Comparison of ENCODE assay signal across 8 mouse cellular contexts in genomic region chr1:184035346-184035903, GRCm38 (mm10). TPM values are rescaled to one million over a fixed set of nuclear protein-coding genes. Genes with fewer than 3 reads are reported as not detected.
DNase-seq lines count a peak whose midpoint lies in the region; ATAC-seq lines count a peak whose summit lies in the region.

No protein-coding gene starts in this region.

- H3K36me3 ChIP-seq in heart, embryonic 15.5 days = 0 out of 2 replicates have a peak, but pooled peaks cover 4% of the 10 kb centered on the region
- 0 out of 2 replicates have a peak, but pooled peaks cover 7% of the 10 kb centered on the region for H3K36me3 ChIP-seq in forebrain, embryonic 14.5 days (ENCODE audit: control insufficient read depth, insufficient read depth, low read length)
- H3K36me3 ChIP-seq in liver, embryonic 16.5 days (ENCODE audit: control insufficient read depth, insufficient read depth) = no peaks in the 10 kb centered on the region

- no peaks in the 10 kb centered on the region for H3K27me3 ChIP-seq in heart, embryonic 15.5 days
- no peaks in the 10 kb centered on the region for H3K27me3 ChIP-seq in forebrain, embryonic 14.5 days (replicated peaks; ENCODE audit: control insufficient read depth, insufficient read depth, low read length)
- H3K27me3 ChIP-seq in liver, embryonic 16.5 days (ENCODE audit: control insufficient read depth, insufficient read depth, low read depth, low read length) = no peaks in the 10 kb centered on the region

- 9% methylated on average over 12 of the region's 12 CpGs for WGBS in heart, embryonic 15.5 days
- 2% methylated on average over 12 of the region's 12 CpGs for WGBS in forebrain, embryonic 14.5 days
- 18% methylated on average over 12 of the region's 12 CpGs for WGBS in liver, embryonic 16.5 days (ENCODE audit: insufficient replicate concordance)

- peak overlapping the region; percentile 85 for H3K27ac ChIP-seq in heart, embryonic 15.5 days
- no peak overlapping the region for H3K27ac ChIP-seq in forebrain, embryonic 14.5 days (ENCODE audit: low read depth, low read length)
- H3K27ac ChIP-seq in liver, embryonic 16.5 days (ENCODE audit: low read length) = no peak overlapping the region

- no peak for DNase-seq in heart, adult 11 months
- peak; percentile 36 for DNase-seq in Muller cell, postnatal 12 days (ENCODE audit: inconsistent ontology term)
- no peak for DNase-seq in forebrain, embryonic 14.5 days (ENCODE audit: low spot score)
- DNase-seq in right cerebral cortex, postnatal 10 days (ENCODE audit: low spot score in 2 of 2) = no peak

- H3K4me3 ChIP-seq in heart, embryonic 15.5 days = peak overlapping the region; percentile 80
- H3K4me3 ChIP-seq in forebrain, embryonic 14.5 days (ENCODE audit: low read depth, low read length) = peak overlapping the region; percentile 67
- peak overlapping the region; percentile 80 for H3K4me3 ChIP-seq in liver, embryonic 16.5 days (ENCODE audit: low read depth, low read length)

- ATAC-seq in heart, embryonic 15.5 days (replicated peaks; ENCODE audit: insufficient number of reproducible peaks, insufficient read depth, low FRiP score, low read depth) = no peak
- ATAC-seq in forebrain, embryonic 14.5 days = no peak
- ATAC-seq in liver, embryonic 16.5 days (ENCODE audit: low read depth) = no peak
- no peak for ATAC-seq in inflammation-experienced regulatory T-cells, adult 6 months
- ATAC-seq in frontal cortex, adult (ENCODE audit: low TSS enrichment) = no peak

- peak overlapping the region; percentile 70 for H3K9ac ChIP-seq in heart, embryonic 15.5 days
- H3K9ac ChIP-seq in forebrain, embryonic 14.5 days (ENCODE audit: low read length) = peak overlapping the region; percentile 66
- no peak overlapping the region; the same call in none of the 2 replicates for H3K9ac ChIP-seq in liver, embryonic 16.5 days (ENCODE audit: low read depth, low read length)

- H3K9me3 ChIP-seq in heart, embryonic 15.5 days (replicated peaks) = no peaks in the 10 kb centered on the region
- H3K9me3 ChIP-seq in forebrain, embryonic 14.5 days (replicated peaks; ENCODE audit: control insufficient read depth, low read length) = no peaks in the 10 kb centered on the region
- H3K9me3 ChIP-seq in liver, embryonic 16.5 days (replicated peaks; ENCODE audit: control insufficient read depth, low read length) = no peaks in the 10 kb centered on the region

- peaks cover 35% of the 10 kb centered on the region for H3K4me1 ChIP-seq in heart, embryonic 15.5 days (replicated peaks)
- H3K4me1 ChIP-seq in forebrain, embryonic 14.5 days (ENCODE audit: control insufficient read depth, insufficient read depth, low read length) = peaks cover 23% of the 10 kb centered on the region
- H3K4me1 ChIP-seq in liver, embryonic 16.5 days (ENCODE audit: control insufficient read depth, low read depth, low read length) = peaks cover 9% of the 10 kb centered on the region; the same call in 1 of the 2 replicates

- peak overlapping the region; percentile 84 for H3K4me2 ChIP-seq in heart, embryonic 15.5 days
- H3K4me2 ChIP-seq in forebrain, embryonic 14.5 days (ENCODE audit: low read length) = peak overlapping the region; percentile 69
- peak overlapping the region; percentile 97 for H3K4me2 ChIP-seq in liver, embryonic 16.5 days (ENCODE audit: low read depth, low read length)

RNA-seq across cellular contexts. Expression of gene 1700056E22Rik, which starts 1.3 kb away (rescaled TPM):
- 1.7 and 2.1 TPM in 2 replicates for polyA plus RNA-seq in heart, embryonic 15.5 days (2015; fragmentation: Nextera tagmentation; extraction: Ambion mirVana)
- polyA plus RNA-seq in forebrain, embryonic 14.5 days (2014; fragmentation: Nextera tagmentation; extraction: Ambion mirVana) = 0.38 and 0.72 TPM in 2 replicates
- polyA plus RNA-seq in liver, embryonic 16.5 days (2015; fragmentation: Nextera tagmentation; extraction: Ambion mirVana) = 0.48 and 0.50 TPM in 2 replicates
- under 1 TPM in 2 of 3 experiments, not detected in 1; 0.35 to 0.66 TPM for polyA plus RNA-seq in inflammation-experienced regulatory T-cells, adult 6 months (2017; shearing (Covaris generic))

RNA-seq across cellular contexts. Expression of gene Dusp10, which starts 22.3 kb away (rescaled TPM):
- polyA plus RNA-seq in heart, embryonic 15.5 days (2015; fragmentation: Nextera tagmentation; extraction: Ambion mirVana) = 10.5 and 14.0 TPM in 2 replicates
- 6.2 and 7.2 TPM in 2 replicates for polyA plus RNA-seq in forebrain, embryonic 14.5 days (2014; fragmentation: Nextera tagmentation; extraction: Ambion mirVana)
- polyA plus RNA-seq in liver, embryonic 16.5 days (2015; fragmentation: Nextera tagmentation; extraction: Ambion mirVana) = 2.5 and 2.9 TPM in 2 replicates
- polyA plus RNA-seq in inflammation-experienced regulatory T-cells, adult 6 months (2017; shearing (Covaris generic)) = 10 to 100 TPM; 12.4 to 22.0 (median 15.7) TPM
